Mouse (Mus musculus): ENCODE results near the gene Sema4d.

DNA sequence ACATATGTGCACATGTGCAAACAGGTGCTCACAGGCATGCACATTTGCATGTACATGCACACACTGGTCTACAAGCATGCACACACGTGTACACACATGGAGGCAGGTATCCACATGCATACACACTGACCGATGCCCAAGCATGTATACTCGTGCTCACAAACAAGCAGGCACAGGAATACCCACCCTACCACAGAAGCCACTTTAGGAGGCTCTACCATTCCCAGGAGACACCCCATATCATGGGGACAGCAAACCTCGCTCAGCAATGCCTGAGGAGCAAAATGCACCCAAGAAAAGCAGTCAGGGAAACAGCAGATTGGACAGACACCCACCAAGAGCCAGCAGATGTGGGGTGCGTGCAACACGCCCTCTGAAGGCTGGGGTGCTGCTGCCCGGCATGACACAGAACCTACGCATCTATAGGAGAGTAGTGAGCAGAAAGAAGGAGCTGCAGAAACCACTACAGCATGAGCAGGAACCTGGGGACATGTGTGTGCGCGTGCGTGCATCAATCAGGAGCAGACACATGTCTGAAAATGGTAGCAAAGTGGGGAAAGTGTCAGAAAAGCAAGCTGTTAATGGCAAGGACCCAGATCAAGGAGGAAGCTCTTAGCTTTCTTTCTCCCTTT is 15.1 kb downstream of the Sema4d start:
- TF ChIP-seq CTCF (IDR thresholded peaks at IDR 0.05) (no peak), EP300 (IDR thresholded peaks at IDR 0.05) (no peak)

Measured in lung, postnatal 0 days (tissue).